Mouse (Mus musculus): ENCODE measurements around the gene Agbl1.
"Not testable (repeated sequence)": the region's sequence is repeated elsewhere in the genome, so short reads cannot be mapped to it uniquely, and the experiment has no call there.

Gene Agbl1

GRCm38 (mm10) chr7:76487519-76487918 lies 257.8 kb downstream of the Agbl1 start:
- in situ Hi-C loops (cut with MboI; ENCODE audit: low pct_unique_long_range_greater_than_20kb in 1 of 2, low sequenced_read_pairs in 2 of 2, unreplicated experiment in 1 of 2): no loop called here

GRCm38 (mm10) chr7:76524291-76524690 lies 294.6 kb downstream of the Agbl1 start:
- in situ Hi-C loops (cut with MboI; ENCODE audit: low pct_unique_long_range_greater_than_20kb in 1 of 2, low sequenced_read_pairs in 2 of 2, unreplicated experiment in 1 of 2): no loop called here

- in situ Hi-C loops (cut with MboI; ENCODE audit: low pct_unique_long_range_greater_than_20kb in 1 of 2, low sequenced_read_pairs in 2 of 2, unreplicated experiment in 1 of 2): no loop called here
Measured at GRCm38 (mm10) chr7:76546456-76546855, 316.8 kb downstream of the Agbl1 start.

GRCm38 (mm10) chr7:76547313-76547712 lies 317.6 kb downstream of the Agbl1 start:
- in situ Hi-C loops (cut with MboI; ENCODE audit: low pct_unique_long_range_greater_than_20kb in 1 of 2, low sequenced_read_pairs in 2 of 2, unreplicated experiment in 1 of 2): no loop called here

- in situ Hi-C loops (cut with MboI; ENCODE audit: low pct_unique_long_range_greater_than_20kb in 1 of 2, low sequenced_read_pairs in 2 of 2, unreplicated experiment in 1 of 2): no loop called here
Measured at GRCm38 (mm10) chr7:76551860-76552259, 322.2 kb downstream of the Agbl1 start.

GRCm38 (mm10) chr7:76560564-76561258 lies 331.0 kb downstream of the Agbl1 start:
- in situ Hi-C loops (cut with MboI; ENCODE audit: low pct_unique_long_range_greater_than_20kb in 1 of 2, low sequenced_read_pairs in 2 of 2, unreplicated experiment in 1 of 2): no loop called here

GRCm38 (mm10) chr7:76562506-76562905 lies 332.8 kb downstream of the Agbl1 start:
- in situ Hi-C loops (cut with MboI; ENCODE audit: low pct_unique_long_range_greater_than_20kb in 1 of 2, low sequenced_read_pairs in 2 of 2, unreplicated experiment in 1 of 2): no loop called here

- in situ Hi-C loops (cut with MboI; ENCODE audit: low pct_unique_long_range_greater_than_20kb in 1 of 2, low sequenced_read_pairs in 2 of 2, unreplicated experiment in 1 of 2): no loop called here
Measured at GRCm38 (mm10) chr7:76594566-76595079, 364.9 kb downstream of the Agbl1 start.

GRCm38 (mm10) chr7:76597812-76598211 lies 368.1 kb downstream of the Agbl1 start:
- in situ Hi-C loops (cut with MboI; ENCODE audit: low pct_unique_long_range_greater_than_20kb in 1 of 2, low sequenced_read_pairs in 2 of 2, unreplicated experiment in 1 of 2): no loop called here

- in situ Hi-C loops (cut with MboI; ENCODE audit: low pct_unique_long_range_greater_than_20kb in 1 of 2, low sequenced_read_pairs in 2 of 2, unreplicated experiment in 1 of 2): no loop called here
Measured at GRCm38 (mm10) chr7:76600050-76600690, 370.5 kb downstream of the Agbl1 start.

GRCm38 (mm10) chr7:76629528-76629927 lies 399.8 kb downstream of the Agbl1 start:
- in situ Hi-C loops (cut with MboI; ENCODE audit: low pct_unique_long_range_greater_than_20kb in 1 of 2, low sequenced_read_pairs in 2 of 2, unreplicated experiment in 1 of 2): no loop called here

- in situ Hi-C loops (cut with MboI; ENCODE audit: low pct_unique_long_range_greater_than_20kb in 1 of 2, low sequenced_read_pairs in 2 of 2, unreplicated experiment in 1 of 2): no loop called here
Measured at GRCm38 (mm10) chr7:76650984-76651383, 421.3 kb downstream of the Agbl1 start.

GRCm38 (mm10) chr7:76661072-76661471 lies 431.4 kb downstream of the Agbl1 start:
- in situ Hi-C loops (cut with MboI; ENCODE audit: low pct_unique_long_range_greater_than_20kb in 1 of 2, low sequenced_read_pairs in 2 of 2, unreplicated experiment in 1 of 2): no loop called here

GRCm38 (mm10) chr7:76674856-76675255 lies 445.2 kb downstream of the Agbl1 start:
- in situ Hi-C loops (cut with MboI; ENCODE audit: low pct_unique_long_range_greater_than_20kb in 1 of 2, low sequenced_read_pairs in 2 of 2, unreplicated experiment in 1 of 2): no loop called here

GRCm38 (mm10) chr7:76701224-76701623 lies 471.5 kb downstream of the Agbl1 start:
- in situ Hi-C loops (cut with MboI; ENCODE audit: low pct_unique_long_range_greater_than_20kb in 1 of 2, low sequenced_read_pairs in 2 of 2, unreplicated experiment in 1 of 2): no loop called here

- in situ Hi-C loops (cut with MboI; ENCODE audit: low pct_unique_long_range_greater_than_20kb in 1 of 2, low sequenced_read_pairs in 2 of 2, unreplicated experiment in 1 of 2): not testable (repeated sequence)
Measured at GRCm38 (mm10) chr7:76732220-76732619, 502.5 kb downstream of the Agbl1 start.

- in situ Hi-C loops (cut with MboI; ENCODE audit: low pct_unique_long_range_greater_than_20kb in 1 of 2, low sequenced_read_pairs in 2 of 2, unreplicated experiment in 1 of 2): no loop called here
Measured at GRCm38 (mm10) chr7:76777237-76777855, 547.7 kb downstream of the Agbl1 start.

- in situ Hi-C loops (cut with MboI; ENCODE audit: low pct_unique_long_range_greater_than_20kb in 1 of 2, low sequenced_read_pairs in 2 of 2, unreplicated experiment in 1 of 2): no loop called here
Measured at GRCm38 (mm10) chr7:76780446-76780845, 550.8 kb downstream of the Agbl1 start.

GRCm38 (mm10) chr7:76788561-76789306 lies 559.0 kb downstream of the Agbl1 start:
- in situ Hi-C loops (cut with MboI; ENCODE audit: low pct_unique_long_range_greater_than_20kb in 1 of 2, low sequenced_read_pairs in 2 of 2, unreplicated experiment in 1 of 2): no loop called here
